Mouse (Mus musculus) stomach, postnatal 0 days (tissue): ENCODE measurements around the gene Elmod3. TPM values are rescaled to one million over a fixed set of nuclear protein-coding genes. Genes with fewer than 3 reads are reported as not detected.

ENCODE experiments used
- ATAC-seq: fragments of 200-750 bp; cut with Nextera tagmentation; 2 replicates; pipeline ENCODE4 v1.8.0; 2017; ENCODE audit not compliant: low FRiP score, low TSS enrichment
- DNase-seq: peaks from one replicate; pipeline ENCODE4 v3.0.0-alpha.2; 2016; ENCODE audit warnings: low spot score
- H3K27ac ChIP-seq: fragments of 300-500 bp; sonication (generic); replicated peaks from 2 replicates; pipeline ENCODE4 v1.5.1; 2014; ENCODE audit warnings: mild to moderate bottlenecking, control low read depth
- H3K27me3 ChIP-seq: fragments of 300-500 bp; sonication (generic); 2 replicates; pipeline ENCODE4 v1.6.1; 2014; ENCODE audit warnings: low read length; ENCODE audit not compliant: control insufficient read depth, insufficient read depth
- H3K36me3 ChIP-seq: fragments of 300-500 bp; sonication (generic); 2 replicates; pipeline ENCODE4 v1.6.1; 2014; ENCODE audit warnings: low read length, mixed read lengths; ENCODE audit not compliant: control insufficient read depth, insufficient read depth
- H3K4me1 ChIP-seq: fragments of 300-500 bp; sonication (generic); replicated peaks from 2 replicates; pipeline ENCODE4 v1.6.1; 2014; ENCODE audit warnings: antibody characterized with exemption; ENCODE audit not compliant: control insufficient read depth, insufficient read depth
- H3K4me2 ChIP-seq: fragments of 300-500 bp; sonication (generic); replicated peaks from 2 replicates; pipeline ENCODE4 v1.6.1; 2014; ENCODE audit warnings: low read depth, mild to moderate bottlenecking, control low read depth, moderate library complexity
- H3K4me3 ChIP-seq: fragments of 300-500 bp; sonication (generic); 2 replicates; pipeline ENCODE4 v1.5.1; 2014; ENCODE audit warnings: low read depth, low read length, control low read depth
- H3K9ac ChIP-seq: fragments of 300-500 bp; sonication (generic); 2 replicates; pipeline ENCODE4 v1.6.1; 2014; ENCODE audit warnings: mild to moderate bottlenecking, low read length, control low read depth, mixed read lengths
- H3K9me3 ChIP-seq: fragments of 300-500 bp; sonication (generic); 2 replicates; pipeline ENCODE4 v1.6.1; 2016; ENCODE audit warnings: low read length; ENCODE audit not compliant: control insufficient read depth
- CTCF ChIP-seq: IDR thresholded peaks from 2 replicates; pipeline ENCODE4 v1.5.1; 2016; ENCODE audit warnings: antibody characterized with exemption, low read depth, mild to moderate bottlenecking, moderate library complexity
- EP300 ChIP-seq: optimal IDR thresholded peaks from 2 replicates; pipeline ENCODE3; 2016; ENCODE audit warnings: antibody characterized with exemption
- WGBS: fragments of 180-500 bp; shearing (Covaris S2); extraction: QIAGEN DNeasy Blood & Tissue Kit; methylation state at CpG from one replicate; pipeline ENCODE4 v1.1.7; 2014; 5-methylcytosine and 5-hydroxymethylcytosine counted together
- polyA plus RNA-seq: library from polyadenylated mRNA; unstranded; fragments of >200 nt; fragmentation: Nextera tagmentation; extraction: Ambion mirVana; gene quantifications from 2 replicates; pipeline ENCODE4 v1.2.1, GENCODE M21; 2015

Elmod3 gene
- polyA plus RNA-seq, 1 experiment from 2014 or later = 13.3 TPM

- ATAC-seq (no peak), DNase-seq (no peak)
- no peaks in the 10 kb centered on the region for H3K36me3 ChIP-seq
- no peak overlapping the region for H3K9ac ChIP-seq
- H3K9me3 ChIP-seq = no peaks in the 10 kb centered on the region
- TF ChIP-seq CTCF (peak; percentile 65), EP300 (no peak)
- no peaks in the 10 kb centered on the region; the same call in none of the 2 replicates for H3K4me1 ChIP-seq
- no peak overlapping the region for H3K4me3 ChIP-seq
- H3K4me2 ChIP-seq = no peak overlapping the region
- H3K27ac ChIP-seq = no peak overlapping the region
- no peaks in the 10 kb centered on the region for H3K27me3 ChIP-seq
- WGBS = 82% methylated on average over 3 of the region's 3 CpGs
Observed at GRCm38 (mm10) chr6:72636940-72637339, 38.7 kb upstream of the Elmod3 start.

DNA sequence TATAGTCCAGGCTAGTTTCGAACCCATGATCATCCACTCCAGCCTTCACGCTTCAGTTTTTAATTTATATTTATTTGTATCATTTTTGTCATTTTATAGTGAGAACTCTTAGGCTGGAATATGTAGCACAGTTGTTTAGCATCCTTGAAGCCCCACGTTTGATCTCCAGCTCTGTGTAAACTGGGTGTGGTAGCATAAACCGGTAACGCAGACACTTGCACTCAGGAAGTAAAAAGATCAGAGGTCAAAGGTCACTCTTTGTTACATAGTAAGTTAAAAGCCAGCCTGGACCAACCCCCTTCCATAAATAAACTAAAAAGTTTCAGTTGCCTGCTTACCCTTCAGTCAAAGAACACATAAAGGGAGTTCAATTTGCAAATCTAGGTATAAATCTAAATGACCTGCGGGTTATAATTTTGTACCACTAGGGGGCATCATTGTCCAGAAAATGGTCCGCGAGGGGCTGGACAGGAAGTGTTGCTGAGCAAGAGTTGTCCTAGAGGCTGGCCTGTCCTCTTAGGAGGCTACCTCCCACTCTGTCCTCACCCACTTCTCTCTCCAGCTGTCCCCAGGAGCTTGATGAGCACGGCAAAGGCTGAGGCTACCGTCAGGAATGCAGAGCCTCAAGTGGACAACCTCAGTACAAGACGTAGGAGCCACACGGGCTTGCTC lies 37.7 kb upstream of the Elmod3 start:
- H3K4me1 ChIP-seq = no peaks in the 10 kb centered on the region; the same call in none of the 2 replicates
- WGBS = 34% methylated on average over 12 of the region's 12 CpGs
- ATAC-seq = peak; percentile 76

DNA sequence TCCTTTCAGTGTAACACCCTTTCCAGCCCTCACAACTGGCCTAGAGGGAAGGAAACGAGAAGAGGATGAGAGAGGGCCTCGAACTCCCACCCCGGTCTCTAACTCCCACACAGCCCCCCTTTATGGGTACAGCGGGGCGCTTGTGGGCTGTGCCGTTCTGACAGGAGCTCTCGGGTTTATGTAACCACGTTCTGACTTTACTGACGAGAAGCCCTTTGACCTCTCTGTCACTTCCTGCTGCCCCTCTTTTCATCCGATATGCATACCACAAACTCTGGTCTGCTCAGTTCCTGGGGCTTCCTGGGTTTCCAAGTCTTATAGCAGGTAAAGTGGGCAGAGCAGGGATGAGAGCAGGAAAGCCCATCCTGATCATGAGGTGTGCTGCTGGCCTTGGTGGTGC lies 36.1 kb upstream of the Elmod3 start:
- no peaks in the 10 kb centered on the region for H3K27me3 ChIP-seq
- TF ChIP-seq CTCF (no peak), EP300 (no peak)
- no peaks in the 10 kb centered on the region; the same call in none of the 2 replicates for H3K4me1 ChIP-seq
- H3K4me2 ChIP-seq = no peak overlapping the region
- no peak for ATAC-seq
- H3K36me3 ChIP-seq = no peaks in the 10 kb centered on the region; the same call in 1 of the 2 replicates
- H3K9ac ChIP-seq = no peak overlapping the region
- H3K9me3 ChIP-seq = no peaks in the 10 kb centered on the region
- WGBS = 72% methylated on average over 10 of the region's 10 CpGs
- H3K4me3 ChIP-seq = no peak overlapping the region
- no peak for DNase-seq
- no peak overlapping the region for H3K27ac ChIP-seq

More for the DNA sequence above, 37.7 kb upstream of the Elmod3 start:
- Histone ChIP-seq H3K4me3 (no peak overlapping the region), H3K27ac (peak overlapping the region; percentile 35; the same call in 1 of the 2 replicates), H3K4me2 (no peak overlapping the region), H3K36me3 (no peaks in the 10 kb centered on the region; the same call in 1 of the 2 replicates), H3K9me3 (no peaks in the 10 kb centered on the region), H3K27me3 (no peaks in the 10 kb centered on the region), H3K9ac (0 out of 2 replicates have a peak overlapping the region, but pooled peaks have one; percentile 35)
- peak; percentile 65 for DNase-seq
- TF ChIP-seq CTCF (peak; percentile 81), EP300 (no peak)

DNA sequence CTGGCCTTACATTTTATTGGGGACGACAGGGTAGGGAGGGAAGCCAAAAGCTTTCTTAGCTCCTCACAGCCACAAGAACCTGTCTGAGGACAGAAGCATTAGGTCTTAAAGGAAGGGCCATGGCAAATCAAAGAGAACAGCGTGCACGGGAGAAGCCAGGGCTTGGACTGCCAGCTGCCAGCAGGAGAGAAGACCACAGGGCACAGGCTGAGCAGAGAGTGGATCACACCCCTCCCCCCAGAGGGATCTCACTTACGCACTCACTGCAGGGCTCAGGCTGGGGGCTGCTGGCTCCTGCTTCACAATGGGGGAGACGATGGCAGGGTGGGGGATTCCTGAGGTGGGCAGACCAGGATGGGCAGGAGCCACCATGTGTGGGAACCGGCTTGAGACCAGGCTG lies 33.5 kb upstream of the Elmod3 start:
- H3K9me3 ChIP-seq = no peaks in the 10 kb centered on the region
- DNase-seq = no peak
- TF ChIP-seq CTCF (no peak), EP300 (no peak)
- no peaks in the 10 kb centered on the region; the same call in none of the 2 replicates for H3K4me1 ChIP-seq
- H3K36me3 ChIP-seq = peaks cover 4% of the 10 kb centered on the region; the same call in 1 of the 2 replicates
- no peak overlapping the region for H3K9ac ChIP-seq
- no peak overlapping the region for H3K4me3 ChIP-seq
- 79% methylated on average over 6 of the region's 6 CpGs for whole genome bisulfite sequencing
- no peak overlapping the region for H3K4me2 ChIP-seq
- no peaks in the 10 kb centered on the region for H3K27me3 ChIP-seq
- no peak overlapping the region for H3K27ac ChIP-seq
- ATAC-seq = no peak

GRCm38 (mm10) chr6:72630961-72631360 lies 32.7 kb upstream of the Elmod3 start:
- ATAC-seq (no peak), DNase-seq (no peak)
- no peak for TF ChIP-seq EP300
- no peak for TF ChIP-seq CTCF
- 91% methylated on average over 14 of the region's 14 CpGs for WGBS
- Histone ChIP-seq H3K27me3 (no peaks in the 10 kb centered on the region), H3K9ac (no peak overlapping the region), H3K27ac (no peak overlapping the region), H3K36me3 (peaks cover 4% of the 10 kb centered on the region; the same call in 1 of the 2 replicates), H3K4me2 (no peak overlapping the region), H3K4me1 (no peaks in the 10 kb centered on the region; the same call in 1 of the 2 replicates), H3K4me3 (no peak overlapping the region), H3K9me3 (no peaks in the 10 kb centered on the region)

GRCm38 (mm10) chr6:72630370-72630769 lies 32.2 kb upstream of the Elmod3 start:
- no peaks in the 10 kb centered on the region for H3K9me3 ChIP-seq
- no peaks in the 10 kb centered on the region for H3K27me3 ChIP-seq
- H3K4me3 ChIP-seq = no peak overlapping the region
- DNase-seq (peak; percentile 72), ATAC-seq (peak; percentile 69)
- no peak overlapping the region for H3K4me2 ChIP-seq
- no peak overlapping the region for H3K9ac ChIP-seq
- no peaks in the 10 kb centered on the region for H3K4me1 ChIP-seq
- peak overlapping the region; percentile 31; the same call in 1 of the 2 replicates for H3K27ac ChIP-seq
- WGBS = 78% methylated on average over 2 of the region's 2 CpGs
- peaks cover 4% of the 10 kb centered on the region; the same call in 1 of the 2 replicates for H3K36me3 ChIP-seq
- TF ChIP-seq EP300 = no peak
- TF ChIP-seq CTCF = no peak
